ENCODE assay signal across 8 mouse cellular contexts in the genomic region with DNA sequence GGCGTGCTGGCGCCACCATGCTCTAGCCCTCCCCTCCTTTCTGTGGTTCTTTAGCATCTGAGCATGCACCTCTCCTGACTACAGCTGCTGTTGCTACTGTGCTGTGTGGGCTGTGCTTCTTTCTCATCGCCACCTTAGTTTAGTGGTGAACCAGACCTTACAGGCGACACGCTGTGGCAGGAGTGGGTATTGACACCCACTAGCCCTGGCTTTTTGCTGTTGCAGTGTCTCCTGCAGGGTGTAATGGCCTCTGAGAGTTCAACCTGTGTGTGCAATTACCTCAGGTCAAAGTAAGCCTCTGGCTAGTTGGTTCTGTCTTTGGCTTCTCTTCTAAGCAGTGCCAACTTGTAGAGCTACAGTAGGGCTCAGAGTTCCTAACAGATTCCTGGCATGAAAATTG. TPM values are rescaled to one million over a fixed set of nuclear protein-coding genes. Genes with fewer than 3 reads are reported as not detected.
DNase-seq lines count a peak whose midpoint lies in the region; ATAC-seq and TF ChIP-seq lines count a peak whose summit lies in the region.

No protein-coding gene starts in this region.

- no peak overlapping the region for H3K4me3 ChIP-seq in layer of hippocampus, adult 2 months
- H3K4me3 ChIP-seq in forebrain, embryonic 13.5 days: no peak overlapping the region

- H3K36me3 ChIP-seq in forebrain, embryonic 13.5 days (ENCODE audit: poor library complexity, severe bottlenecking): peaks cover 98% of the 10 kb centered on the region

- H3K9me3 ChIP-seq in forebrain, embryonic 13.5 days (replicated peaks): no peaks in the 10 kb centered on the region

- no peaks in the 10 kb centered on the region for H3K4me1 ChIP-seq in forebrain, embryonic 13.5 days

- peak; percentile 94 for ATAC-seq in common myeloid progenitor, adult 5-6 weeks (replicated peaks; ENCODE audit: low read depth, poor library complexity, severe bottlenecking)
- no peak for ATAC-seq in forebrain, embryonic 13.5 days

- H3K9ac ChIP-seq in forebrain, embryonic 13.5 days: no peak overlapping the region

- TF ChIP-seq CTCF in layer of hippocampus, adult 2 months (conservative IDR thresholded peaks at IDR 0.05): peak; percentile 76

- H3K4me2 ChIP-seq in forebrain, embryonic 13.5 days: no peak overlapping the region

- DNase-seq in adrenal gland, adult 2 months: peak; percentile 58
- no peak for DNase-seq in adrenal gland, adult 8-10 months
- peak; percentile 19 to 44 for DNase-seq in layer of hippocampus, adult 2 months (ENCODE audit: low spot score in 2 of 2)
- no peak for DNase-seq in layer of hippocampus, postnatal 14 days (ENCODE audit: low spot score in 2 of 2)
- DNase-seq in liver: peak; percentile 36
- peak; percentile 48 to 64 for DNase-seq in spleen, adult 18-20 months

- no peak overlapping the region for H3K27ac ChIP-seq in layer of hippocampus, adult 2 months
- no peak overlapping the region for H3K27ac ChIP-seq in forebrain, embryonic 13.5 days

- 76% methylated on average over 5 of the region's 5 CpGs for WGBS in forebrain, embryonic 13.5 days

- H3K27me3 ChIP-seq in forebrain, embryonic 13.5 days: no peaks in the 10 kb centered on the region

RNA-seq across cellular contexts. Expression of a gene that starts 11.5 kb away (rescaled TPM):
- 10 to 100 TPM; 27.8 to 30.5 TPM for total RNA-seq in adrenal gland, adult 2 months (2021)
- 18.7 and 34.4 TPM in 2 replicates for polyA plus RNA-seq in adrenal gland, adult 2 months (2012; rRNA removed)
- total RNA-seq in adrenal gland, adult 8-10 months (2022): 10 to 100 TPM; 27.1 to 47.4 (median 36.7) TPM
- total RNA-seq in layer of hippocampus, adult 2 months (2021): 10 to 100 TPM; 74.1 to 77.0 TPM
- 100 to 1,000 TPM; 180 to 199 TPM for total RNA-seq in layer of hippocampus, postnatal 14 days (2021)
- total RNA-seq in common myeloid progenitor, adult 5-6 weeks (2017): 18.7 and 29.1 TPM in 2 replicates
- polyA plus RNA-seq in forebrain, embryonic 13.5 days (2015; fragmentation: Nextera tagmentation; extraction: Ambion mirVana): 88.1 and 105 TPM in 2 replicates

RNA-seq across cellular contexts. Expression of a gene that starts 11.6 kb away (rescaled TPM):
- total RNA-seq in adrenal gland, adult 2 months (2021): 10 to 100 TPM; 26.9 to 34.8 TPM
- 32.7 and 33.5 TPM in 2 replicates for polyA plus RNA-seq in adrenal gland, adult 2 months (2012; rRNA removed)
- 10 to 100 TPM; 31.4 to 46.6 (median 34.8) TPM for total RNA-seq in adrenal gland, adult 8-10 months (2022)
- total RNA-seq in layer of hippocampus, adult 2 months (2021): 10 to 100 TPM; 32.9 to 33.7 TPM
- total RNA-seq in layer of hippocampus, postnatal 14 days (2021): 10 to 100 TPM; 30.2 to 30.8 TPM
- total RNA-seq in common myeloid progenitor, adult 5-6 weeks (2017): 7.4 and 9.0 TPM in 2 replicates
- polyA plus RNA-seq in forebrain, embryonic 13.5 days (2015; fragmentation: Nextera tagmentation; extraction: Ambion mirVana): 61.3 and 66.0 TPM in 2 replicates

RNA-seq across cellular contexts. Expression of a gene that starts 22.7 kb away (rescaled TPM):
- 1 to 10 TPM; 2.7 to 3.0 TPM for total RNA-seq in adrenal gland, adult 2 months (2021)
- 2.6 and 3.8 TPM in 2 replicates for polyA plus RNA-seq in adrenal gland, adult 2 months (2012; rRNA removed)
- 1 to 10 TPM; 2.0 to 2.9 (median 2.3) TPM for total RNA-seq in adrenal gland, adult 8-10 months (2022)
- total RNA-seq in layer of hippocampus, adult 2 months (2021): 1 to 10 TPM; 4.9 to 5.1 TPM
- 1 to 10 TPM; 5.5 to 7.8 TPM for total RNA-seq in layer of hippocampus, postnatal 14 days (2021)
- 1.1 TPM in 1 of 2 replicates, not detected in the other for total RNA-seq in common myeloid progenitor, adult 5-6 weeks (2017)
- polyA plus RNA-seq in forebrain, embryonic 13.5 days (2015; fragmentation: Nextera tagmentation; extraction: Ambion mirVana): 0.43 and 0.64 TPM in 2 replicates

RNA-seq across cellular contexts. Expression of a gene that starts 24.2 kb away (rescaled TPM):
- under 1 TPM in 1 of 2 experiments, not detected in 1; 0.31 TPM for total RNA-seq in adrenal gland, adult 2 months (2021)
- 0.62 and 12.1 TPM in 2 replicates for polyA plus RNA-seq in adrenal gland, adult 2 months (2012; rRNA removed)
- total RNA-seq in adrenal gland, adult 8-10 months (2022): 1 to 10 TPM in 1 of 4 experiments, under 1 TPM in 1, not detected in 2; 0.40 to 1.3 TPM
- under 1 TPM; 0.20 to 0.23 TPM for total RNA-seq in layer of hippocampus, adult 2 months (2021)
- total RNA-seq in layer of hippocampus, postnatal 14 days (2021): under 1 TPM; 0.31 to 0.32 TPM
- total RNA-seq in common myeloid progenitor, adult 5-6 weeks (2017): not detected in 2 replicates
- 0.55 and 0.70 TPM in 2 replicates for polyA plus RNA-seq in forebrain, embryonic 13.5 days (2015; fragmentation: Nextera tagmentation; extraction: Ambion mirVana)

RNA-seq across cellular contexts. Expression of a gene that starts 37.0 kb away (rescaled TPM):
- not detected for total RNA-seq in adrenal gland, adult 2 months (2021)
- 0.93 and 1.2 TPM in 2 replicates for polyA plus RNA-seq in adrenal gland, adult 2 months (2012; rRNA removed)
- total RNA-seq in adrenal gland, adult 8-10 months (2022): under 1 TPM in 1 of 4 experiments, not detected in 3; 0.67 TPM
- not detected for total RNA-seq in layer of hippocampus, adult 2 months (2021)
- total RNA-seq in layer of hippocampus, postnatal 14 days (2021): not detected
- not detected in 2 replicates for total RNA-seq in common myeloid progenitor, adult 5-6 weeks (2017)
- polyA plus RNA-seq in forebrain, embryonic 13.5 days (2015; fragmentation: Nextera tagmentation; extraction: Ambion mirVana): 0.60 and 0.62 TPM in 2 replicates

Comparison
In these comparisons a context has a peak if more than half of its experiments do, and no peak if none do; other contexts are left out.
1. DNase-seq: peak in adrenal gland, adult 2 months (single experiment), layer of hippocampus, adult 2 months (2 of 2), liver (single experiment) and spleen, adult 18-20 months (2 of 2); none in adrenal gland, adult 8-10 months (single experiment) and layer of hippocampus, postnatal 14 days (0 of 2).